Mouse (Mus musculus): ENCODE results near the gene Gars.

Gars gene

GRCm38 (mm10) chr6:55098030-55098429 is 60.2 kb downstream of the Gars start:
- no peak for DNase-seq

DNA sequence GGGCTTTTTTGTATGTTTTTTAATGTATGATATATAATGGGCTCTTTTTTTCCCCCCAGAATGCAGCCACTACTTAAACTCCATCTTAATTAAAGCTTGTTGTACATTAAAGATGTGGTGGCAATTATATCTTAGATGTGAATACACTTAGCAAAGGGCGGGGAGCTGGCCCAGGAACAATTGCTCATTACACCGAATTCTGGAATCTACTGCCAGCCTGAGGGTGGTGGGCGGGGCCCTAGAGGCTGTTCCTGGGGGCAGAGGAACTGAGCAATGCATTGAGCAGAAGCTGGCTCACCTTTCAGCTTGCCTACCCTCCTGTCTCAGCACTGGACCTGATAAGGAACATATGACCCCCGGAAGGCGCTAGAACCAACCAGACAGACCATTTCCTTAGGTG is 60.8 kb downstream of the Gars start:
- no peak for DNase-seq

- peak; percentile 79 for DNase-seq
These were observed 70.6 kb downstream of the Gars start for GRCm38 (mm10) chr6:55108358-55108757.

GRCm38 (mm10) chr6:55117325-55118109 is 79.7 kb downstream of the Gars start:
- peak; percentile 41 for DNase-seq

- DNase-seq = no peak
These were observed 85.2 kb downstream of the Gars start for GRCm38 (mm10) chr6:55123056-55123455.

DNA sequence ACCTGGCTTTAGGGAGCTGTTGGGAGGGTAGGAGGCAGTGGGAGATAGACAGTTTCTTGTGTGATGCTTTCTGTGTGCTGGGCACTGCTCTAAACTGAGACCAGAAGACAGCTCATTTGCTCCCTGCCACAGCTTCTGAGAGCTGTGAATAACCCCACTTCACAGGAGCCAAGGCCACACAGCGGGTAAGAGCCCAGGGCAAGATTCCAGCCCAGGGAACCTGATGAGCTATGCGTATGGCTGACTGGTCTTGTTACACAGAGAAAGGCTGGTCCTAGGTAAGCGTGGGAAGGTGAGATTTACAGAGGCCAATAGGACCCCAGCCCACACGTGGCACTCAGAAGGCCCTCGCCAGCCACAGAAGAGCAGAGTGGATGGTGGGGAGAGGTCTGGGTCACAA is 88.8 kb downstream of the Gars start:
- no peak for DNase-seq

DNA sequence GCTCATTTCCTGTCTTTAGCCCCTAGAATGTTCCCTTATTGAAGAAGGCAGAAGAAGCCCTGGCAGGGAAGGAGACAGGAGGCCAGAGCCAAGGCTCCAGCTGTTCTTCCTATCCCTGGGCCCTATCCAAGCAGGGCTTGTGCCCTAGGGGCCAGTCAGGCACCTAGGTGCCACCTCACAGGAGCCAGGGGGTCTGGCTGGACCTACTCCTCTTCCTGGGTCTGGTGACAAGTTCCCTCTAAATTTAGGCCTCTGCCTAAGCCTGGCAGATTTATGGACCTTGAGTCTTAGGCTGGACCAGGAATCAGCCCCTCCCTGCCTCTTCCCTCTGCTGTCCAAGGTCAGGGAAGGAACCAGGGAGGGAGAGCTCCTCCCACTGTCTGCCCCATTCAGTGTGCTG is 90.6 kb downstream of the Gars start:
- no peak for DNase-seq
